Mouse (Mus musculus) heart, adult 9 months (tissue): ENCODE measurements around the gene Zranb3.
A peak's percentile ranks its signal among the peaks of the same experiment; 100 is the strongest.
"Not testable (repeated sequence)": the region's sequence is repeated elsewhere in the genome, so short reads cannot be mapped to it uniquely, and the experiment has no call there.

Source experiments
- DNase-seq, 2 experiments: peaks; one replicate each; pipeline ENCODE4 v3.0.0; 2022; ENCODE audit warnings: low spot score in 2 of 2

Gene Zranb3

GRCm38 (mm10) chr1:128102641-128103461 is at the start of gene Zranb3, which contains the start of gene R3hdm1:
Zranb3 (minus strand) TSS chr1:128103047.
R3hdm1 (plus strand) TSS chr1:128103301.
- peak; percentile 100 for DNase-seq

- no peak for DNase-seq
Observed at GRCm38 (mm10) chr1:128141737-128142136, 38.9 kb upstream of the Zranb3 start.

DNA sequence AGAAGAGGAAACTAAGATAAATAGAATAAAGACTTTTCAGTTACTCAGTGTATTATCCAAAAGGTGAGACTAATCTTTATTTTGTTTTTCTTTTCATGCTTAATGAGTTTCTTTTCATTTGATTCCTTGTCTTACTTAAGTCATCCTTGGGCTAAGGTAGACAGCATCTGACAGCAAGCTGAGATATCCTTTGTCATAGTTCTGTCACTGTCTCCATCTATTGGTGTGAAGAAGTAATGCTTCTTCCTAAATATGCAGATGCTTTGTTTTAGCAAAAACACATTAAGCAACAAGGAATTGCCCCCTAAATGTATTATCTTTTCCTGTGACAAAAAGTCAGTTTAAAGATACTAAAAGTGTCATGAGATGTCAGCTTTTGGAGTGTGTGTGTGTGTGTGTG is 38.2 kb upstream of the Zranb3 start:
- no peak for DNase-seq

- not testable (repeated sequence) for DNase-seq
Observed at GRCm38 (mm10) chr1:128136222-128136621, 33.4 kb upstream of the Zranb3 start.

DNA sequence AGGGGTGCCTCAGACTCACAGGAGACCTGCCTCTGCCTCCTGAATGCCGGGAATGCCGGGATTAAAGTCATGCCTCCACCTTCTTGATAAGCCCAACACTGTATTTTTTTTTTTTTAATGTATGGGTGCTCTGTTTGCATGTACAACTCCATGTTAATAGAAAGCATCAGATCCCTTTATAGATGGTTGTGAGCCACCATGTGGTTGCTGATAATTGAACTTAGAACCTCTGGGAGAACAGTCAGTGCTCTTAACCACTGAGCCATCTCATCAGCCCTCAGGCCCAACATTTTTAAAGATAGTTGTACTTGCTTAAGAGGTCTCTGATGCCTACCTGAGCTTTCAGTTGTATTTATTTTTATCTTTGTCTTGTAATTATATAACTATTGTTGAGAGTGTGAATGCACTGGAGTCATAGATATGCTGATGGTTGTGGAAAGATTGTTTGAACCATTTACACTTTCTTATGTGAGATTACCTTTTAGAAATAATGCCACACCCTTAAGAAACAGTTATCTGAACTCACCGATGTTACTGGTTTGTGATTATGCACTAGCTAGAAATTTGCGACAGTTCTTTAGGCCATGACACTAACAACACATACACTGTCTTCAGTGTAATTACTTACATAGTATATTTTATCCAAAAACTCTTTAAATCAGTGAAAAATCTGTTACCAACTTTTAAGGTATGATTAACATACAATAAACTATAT is 18.2 kb upstream of the Zranb3 start:
- no peak for DNase-seq

DNA sequence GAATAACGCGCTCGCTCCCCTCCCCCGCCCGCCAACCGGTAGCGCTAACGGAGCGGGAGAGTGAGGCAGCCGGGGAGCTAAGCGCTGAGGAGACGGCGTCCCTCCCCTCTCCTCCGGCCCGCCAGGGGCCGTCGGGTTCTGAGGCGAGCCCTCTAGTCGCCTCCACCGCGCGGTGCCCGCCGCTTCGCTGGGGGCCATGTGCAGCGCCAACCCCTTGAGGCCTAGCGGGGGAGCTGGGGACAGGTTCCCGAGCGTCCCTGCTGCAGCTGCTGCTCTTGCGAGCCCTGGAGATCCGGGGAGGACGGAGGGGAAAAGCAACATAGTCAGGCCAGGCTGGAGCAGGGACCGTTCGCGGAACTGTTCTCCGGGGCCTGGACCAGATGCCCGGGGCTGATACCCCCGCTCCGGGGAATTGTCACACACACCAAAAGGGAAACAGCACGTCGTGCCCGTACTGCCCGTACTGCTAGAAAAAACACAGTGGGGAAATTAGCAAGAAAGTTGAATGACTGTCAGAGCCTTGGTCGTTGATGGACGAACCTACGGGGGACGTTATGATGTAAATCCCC is 757 bp upstream of the Zranb3 start:
- no peak for DNase-seq

DNA sequence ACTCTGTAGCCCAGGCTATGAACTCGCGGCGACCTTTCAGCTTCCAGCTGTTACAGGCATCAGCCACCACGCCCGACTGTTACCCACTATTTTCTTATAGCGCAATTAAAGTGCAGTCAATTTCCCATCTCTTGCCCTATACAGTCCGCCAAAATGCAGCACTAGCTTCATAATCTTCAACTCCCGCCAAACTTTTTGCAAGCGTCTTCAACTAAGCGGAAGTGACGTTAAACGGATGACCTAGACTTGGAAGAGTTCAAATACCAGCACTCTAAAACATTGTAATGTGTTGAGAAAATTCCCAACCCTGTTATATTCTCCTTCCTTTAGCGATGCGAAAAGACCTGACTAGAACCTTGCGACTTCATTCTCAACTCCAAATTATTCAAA is 601 bp downstream of the Zranb3 start:
- DNase-seq = no peak

DNA sequence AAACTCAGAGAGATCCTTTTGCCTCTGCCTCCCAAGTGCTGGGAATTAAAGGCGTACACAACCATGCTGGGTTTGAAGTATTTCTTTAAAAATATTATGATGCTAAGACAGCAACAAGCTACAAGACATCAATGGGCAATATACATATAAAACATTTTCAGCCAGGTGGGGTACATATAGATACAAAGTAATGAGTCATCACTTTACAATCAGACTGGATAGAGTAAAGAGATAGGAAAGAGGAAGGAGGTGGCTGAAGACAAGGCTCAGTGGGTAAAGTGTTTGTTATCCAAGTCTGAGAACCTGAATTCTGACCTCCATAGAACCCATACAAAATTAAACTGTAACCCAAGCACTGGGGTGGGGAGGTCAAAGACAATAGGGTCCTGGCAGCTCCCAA is 4.5 kb downstream of the Zranb3 start:
- no peak for DNase-seq

GRCm38 (mm10) chr1:128094686-128095085 is 8.2 kb downstream of the Zranb3 start:
- DNase-seq = no peak

- no peak for DNase-seq
Observed at GRCm38 (mm10) chr1:128082800-128083199, 20.0 kb downstream of the Zranb3 start.

DNA sequence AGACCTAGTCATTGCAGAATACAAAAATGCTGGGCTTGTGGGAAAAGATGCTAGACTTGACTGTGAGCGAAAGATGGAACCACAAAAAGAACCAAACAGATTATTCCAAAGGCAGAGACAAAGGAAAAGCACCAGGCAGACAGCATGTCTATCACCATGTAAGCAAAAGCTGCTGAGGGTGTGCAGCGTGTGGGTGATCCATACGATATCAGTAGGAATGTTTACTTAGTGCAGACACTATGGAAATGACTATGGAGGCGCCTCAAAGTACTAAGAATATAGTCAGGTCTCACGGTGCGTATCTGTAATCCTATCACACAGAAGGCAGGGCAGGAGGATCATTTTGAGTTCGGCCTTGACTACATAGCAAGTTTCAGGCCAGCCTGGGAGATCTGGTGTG is 21.0 kb downstream of the Zranb3 start:
- no peak for DNase-seq

- peak; percentile 34 to 59 for DNase-seq
Observed at GRCm38 (mm10) chr1:128080936-128081696, 21.7 kb downstream of the Zranb3 start.

DNA sequence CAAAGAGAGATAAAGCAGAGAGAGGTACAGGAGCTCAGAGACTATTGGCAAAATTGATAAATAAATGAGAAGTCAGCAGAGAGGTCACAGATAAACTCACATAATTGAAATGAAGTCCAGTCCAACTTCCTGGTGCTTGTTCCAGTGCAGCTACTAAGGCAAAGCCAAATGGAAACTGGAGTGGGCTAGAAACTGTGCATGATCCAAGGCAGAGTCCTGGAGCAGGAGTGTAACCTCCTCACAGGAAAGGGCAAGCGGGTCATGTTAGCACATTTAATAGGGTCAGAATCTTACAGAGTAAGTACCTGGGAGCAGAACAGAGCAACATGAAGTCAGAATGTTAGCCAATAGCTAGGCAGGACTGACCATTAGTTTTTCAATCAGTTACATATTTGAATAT is 24.2 kb downstream of the Zranb3 start:
- DNase-seq = no peak

DNA sequence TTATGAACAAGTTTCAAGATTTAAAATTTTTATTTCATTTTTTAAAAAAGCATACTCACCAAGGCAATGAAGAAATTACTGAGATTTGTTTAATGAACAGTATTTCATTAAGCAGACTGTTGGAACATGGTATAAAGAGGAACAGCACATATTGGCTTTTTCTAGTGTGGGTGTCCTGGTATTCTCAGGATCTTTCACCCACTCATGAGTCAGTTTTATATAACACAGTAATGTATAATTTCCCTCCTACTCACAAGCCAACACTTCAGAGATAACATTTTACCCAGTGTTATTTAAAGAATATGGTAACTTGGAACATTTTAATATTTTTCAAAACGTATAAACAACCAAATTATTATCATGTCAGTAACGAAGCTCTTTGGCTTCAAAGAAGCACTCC is 25.1 kb downstream of the Zranb3 start:
- DNase-seq = no peak

GRCm38 (mm10) chr1:128076791-128077479 is 25.9 kb downstream of the Zranb3 start:
- DNase-seq = no peak

DNA sequence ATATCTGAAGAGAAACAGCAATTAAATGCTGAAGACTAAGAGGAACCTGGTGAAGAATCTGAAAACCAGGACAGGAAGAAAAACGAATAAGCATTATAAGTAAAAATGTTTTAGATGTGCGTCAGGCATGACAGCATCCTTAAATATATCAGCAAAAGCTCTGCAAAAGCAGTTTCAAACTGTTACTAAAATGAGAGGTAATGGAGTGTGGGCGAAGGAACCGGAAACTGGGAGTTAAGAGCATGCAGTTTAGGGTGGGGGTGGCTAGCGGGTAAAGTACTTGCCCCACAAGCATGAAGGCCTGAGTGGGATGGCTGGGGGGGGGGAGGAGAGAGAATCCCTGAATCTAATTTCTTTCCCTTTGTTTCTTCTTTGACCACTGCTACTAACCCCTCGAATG is 29.8 kb downstream of the Zranb3 start:
- DNase-seq = no peak

- no peak for DNase-seq
Observed at GRCm38 (mm10) chr1:128070003-128070402, 32.8 kb downstream of the Zranb3 start.

- DNase-seq = no peak
Observed at GRCm38 (mm10) chr1:128068945-128069397, 33.9 kb downstream of the Zranb3 start.

DNA sequence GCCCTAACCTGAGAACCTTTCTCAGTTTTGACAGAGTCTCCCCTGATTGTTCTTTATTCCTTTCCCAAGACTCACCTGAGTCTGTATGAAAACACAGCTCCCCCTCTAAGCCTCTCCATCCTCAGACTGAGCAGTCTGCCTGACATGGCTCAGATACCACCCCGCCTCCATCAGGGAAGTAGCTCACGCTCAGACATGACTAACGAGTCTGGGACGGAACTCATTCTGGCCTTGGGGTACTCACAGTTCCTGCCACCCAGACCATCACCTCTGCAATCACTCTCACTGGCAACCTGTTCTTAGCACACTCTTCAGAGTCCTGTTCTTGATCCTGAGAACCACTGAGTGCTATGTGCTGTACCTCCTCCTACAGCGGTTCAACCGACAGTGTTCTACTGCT is 38.1 kb downstream of the Zranb3 start:
- no peak for DNase-seq

- no peak for DNase-seq
Observed at GRCm38 (mm10) chr1:128062167-128062566, 40.7 kb downstream of the Zranb3 start.

- DNase-seq = no peak
Observed at GRCm38 (mm10) chr1:128061401-128061800, 41.4 kb downstream of the Zranb3 start.
